In genomic region chr16:17511431-17511830, GRCm38 (mm10) we compare ENCODE assay signal across 21 mouse cellular contexts. TPM values are rescaled to one million over a fixed set of nuclear protein-coding genes. Genes with fewer than 3 reads are reported as not detected.
DNase-seq lines count a peak whose midpoint lies in the region; ATAC-seq and TF ChIP-seq lines count a peak whose summit lies in the region.
"Had no signal": no experiment of that assay in that cellular context is flagged by ENCODE, and none has a peak within 500 bp of the region (broad histone marks: within the 10 kb centered on the region; RNA-seq: fewer than 3 reads in every experiment).

No protein-coding gene starts in this region.

- TF ChIP-seq CTCF in cerebellum, adult 2 months (IDR thresholded peaks at IDR 0.05; ENCODE audit: borderline replicate concordance, insufficient read depth, low read depth, low read length): no peak
- TF ChIP-seq CTCF in kidney, postnatal 0 days (IDR thresholded peaks at IDR 0.05; ENCODE audit: low read depth): no peak
- no peak for TF ChIP-seq CTCF in lung, embryonic 14.5 days (IDR thresholded peaks at IDR 0.05; ENCODE audit: low read depth)

- DNase-seq in cerebellum, adult 2 months: peak in 1 of 2 experiments; percentile 38
- DNase-seq in embryonic facial prominence, embryonic 10.5 days (ENCODE audit: low spot score): no peak
- no peak for DNase-seq in kidney, postnatal 0 days (ENCODE audit: low spot score)
- DNase-seq in kidney, postnatal 25 days: no peak
- no peak for DNase-seq in lung, embryonic 14.5 days
- DNase-seq in lung, adult 18-20 months: no peak
- DNase-seq: adrenal gland, adult 8-10 months; adrenal gland, postnatal 36 days; B cell, adult 2 months; cerebellum, adult 18-20 months; gastrocnemius, postnatal 36 days; heart, adult 11 months; heart, postnatal 36 days had no signal

- peaks cover 56% of the 10 kb centered on the region for H3K36me3 ChIP-seq in embryonic facial prominence, embryonic 13.5 days
- peaks cover 58% of the 10 kb centered on the region for H3K36me3 ChIP-seq in embryonic facial prominence, embryonic 10.5 days (replicated peaks)
- peaks cover 41% of the 10 kb centered on the region for H3K36me3 ChIP-seq in kidney, postnatal 0 days (ENCODE audit: insufficient read depth, low read length)
- peaks cover 36% of the 10 kb centered on the region for H3K36me3 ChIP-seq in lung, embryonic 14.5 days (ENCODE audit: insufficient read depth)

- H3K9me3 ChIP-seq in embryonic facial prominence, embryonic 13.5 days: no peaks in the 10 kb centered on the region
- H3K9me3 ChIP-seq in embryonic facial prominence, embryonic 10.5 days: no peaks in the 10 kb centered on the region
- H3K9me3 ChIP-seq in kidney, postnatal 0 days (replicated peaks; ENCODE audit: low read length): no peaks in the 10 kb centered on the region
- no peaks in the 10 kb centered on the region for H3K9me3 ChIP-seq in lung, embryonic 14.5 days (ENCODE audit: low read depth, low read length)
- H3K9me3 ChIP-seq: forebrain, embryonic 15.5 days; G1E; heart, embryonic 13.5 days; hindbrain, embryonic 15.5 days had no signal

- H3K9ac ChIP-seq in embryonic facial prominence, embryonic 13.5 days: peak overlapping the region; percentile 37; the same call in 1 of the 2 replicates
- H3K9ac ChIP-seq in kidney, postnatal 0 days (ENCODE audit: low read depth, low read length): no peak overlapping the region
- 0 out of 2 replicates have a peak overlapping the region, but pooled peaks have one; percentile 9 for H3K9ac ChIP-seq in lung, embryonic 14.5 days
- H3K9ac ChIP-seq: forebrain, embryonic 15.5 days; heart, embryonic 13.5 days; hindbrain, embryonic 15.5 days had no signal

- H3K4me1 ChIP-seq in cerebellum, adult 2 months (ENCODE audit: control insufficient read depth, insufficient read depth, low read length): peaks cover 18% of the 10 kb centered on the region
- H3K4me1 ChIP-seq in embryonic facial prominence, embryonic 13.5 days: peaks cover 11% of the 10 kb centered on the region
- peaks cover 16% of the 10 kb centered on the region for H3K4me1 ChIP-seq in embryonic facial prominence, embryonic 10.5 days
- peaks cover 10% of the 10 kb centered on the region for H3K4me1 ChIP-seq in kidney, postnatal 0 days (replicated peaks; ENCODE audit: insufficient read depth, low read length)
- peaks cover 11% of the 10 kb centered on the region; the same call in 1 of the 2 replicates for H3K4me1 ChIP-seq in lung, embryonic 14.5 days (ENCODE audit: insufficient read depth)

- no peak for ATAC-seq in cerebellum, adult (ENCODE audit: insufficient number of reproducible peaks, low FRiP score, low TSS enrichment)
- ATAC-seq in embryonic facial prominence, embryonic 13.5 days (ENCODE audit: insufficient number of reproducible peaks, insufficient read depth, low FRiP score, low TSS enrichment, low read depth): no peak
- ATAC-seq in kidney, postnatal 0 days (replicated peaks; ENCODE audit: low FRiP score, low read depth): no peak
- ATAC-seq in lung, embryonic 14.5 days (ENCODE audit: insufficient read depth): no peak
- ATAC-seq: CD4-positive, CD25-positive, alpha-beta regulatory T cell, adult 4 months; forebrain, embryonic 15.5 days had no signal

- TF ChIP-seq POLR2A in cerebellum, adult 2 months (IDR thresholded peaks at IDR 0.05; ENCODE audit: borderline replicate concordance, insufficient read depth, low read length): no peak

- 0 out of 2 replicates have a peak overlapping the region, but pooled peaks have one; percentile 46 for H3K27ac ChIP-seq in cerebellum, adult 2 months (ENCODE audit: insufficient read depth, low read length)
- no peak overlapping the region for H3K27ac ChIP-seq in embryonic facial prominence, embryonic 13.5 days
- no peak overlapping the region for H3K27ac ChIP-seq in embryonic facial prominence, embryonic 10.5 days (replicated peaks)
- H3K27ac ChIP-seq in kidney, postnatal 0 days: peak overlapping the region; percentile 6; the same call in 1 of the 2 replicates
- H3K27ac ChIP-seq in lung, embryonic 14.5 days (ENCODE audit: low read depth): no peak overlapping the region
- H3K27ac ChIP-seq: forebrain, embryonic 15.5 days; heart, embryonic 13.5 days; hindbrain, embryonic 15.5 days had no signal

- WGBS in cerebellum, adult 2 months: 32% methylated on average over 4 of the region's 4 CpGs
- 91% methylated on average over 4 of the region's 4 CpGs for WGBS in embryonic facial prominence, embryonic 13.5 days
- 93% methylated on average over 4 of the region's 4 CpGs for WGBS in embryonic facial prominence, embryonic 10.5 days
- 86% methylated on average over 4 of the region's 4 CpGs for WGBS in kidney, postnatal 0 days
- 87% methylated on average over 4 of the region's 4 CpGs for WGBS in lung, embryonic 14.5 days

- H3K4me2 ChIP-seq in embryonic facial prominence, embryonic 13.5 days: no peak overlapping the region
- H3K4me2 ChIP-seq in kidney, postnatal 0 days (ENCODE audit: low read length): no peak overlapping the region
- H3K4me2 ChIP-seq in lung, embryonic 14.5 days: no peak overlapping the region
- H3K4me2 ChIP-seq: forebrain, embryonic 15.5 days; heart, embryonic 13.5 days; hindbrain, embryonic 15.5 days had no signal

- H3K27me3 ChIP-seq in cerebellum, adult 2 months (ENCODE audit: control insufficient read depth, insufficient read depth, low read length): no peaks in the 10 kb centered on the region
- no peaks in the 10 kb centered on the region for H3K27me3 ChIP-seq in embryonic facial prominence, embryonic 13.5 days
- H3K27me3 ChIP-seq in embryonic facial prominence, embryonic 10.5 days (replicated peaks; ENCODE audit: low read depth, poor library complexity, severe bottlenecking): no peaks in the 10 kb centered on the region
- H3K27me3 ChIP-seq in kidney, postnatal 0 days (ENCODE audit: insufficient read depth, low read length): no peaks in the 10 kb centered on the region
- no peaks in the 10 kb centered on the region for H3K27me3 ChIP-seq in lung, embryonic 14.5 days (ENCODE audit: insufficient read depth, low read length)
- H3K27me3 ChIP-seq: forebrain, embryonic 15.5 days; hindbrain, embryonic 15.5 days had no signal

- no peak overlapping the region for H3K4me3 ChIP-seq in cerebellum, adult 2 months (replicated peaks; ENCODE audit: insufficient read depth, low read depth, low read length)
- no peak overlapping the region for H3K4me3 ChIP-seq in embryonic facial prominence, embryonic 13.5 days
- H3K4me3 ChIP-seq in embryonic facial prominence, embryonic 10.5 days: no peak overlapping the region
- no peak overlapping the region for H3K4me3 ChIP-seq in kidney, postnatal 0 days (replicated peaks; ENCODE audit: low read depth, low read length)
- no peak overlapping the region for H3K4me3 ChIP-seq in lung, embryonic 14.5 days (ENCODE audit: low read depth, low read length)
- H3K4me3 ChIP-seq: forebrain, embryonic 15.5 days; heart, embryonic 13.5 days; hindbrain, embryonic 15.5 days had no signal

RNA-seq across cellular contexts. Expression of gene Lztr1, which starts 2.9 kb away (rescaled TPM):
- polyA plus RNA-seq in cerebellum, adult 2 months (2012; rRNA removed): 240 and 242 TPM in 2 replicates
- polyA plus RNA-seq in embryonic facial prominence, embryonic 13.5 days (2015; fragmentation: Nextera tagmentation; extraction: Ambion mirVana): 98.5 and 119 TPM in 2 replicates
- polyA plus RNA-seq in embryonic facial prominence, embryonic 10.5 days (2016; fragmentation: Nextera tagmentation; extraction: Ambion mirVana): 84.2 and 87.5 TPM in 2 replicates
- 65.7 and 73.4 TPM in 2 replicates for polyA plus RNA-seq in kidney, postnatal 0 days (2015; fragmentation: Nextera tagmentation; extraction: Ambion mirVana)
- polyA plus RNA-seq in lung, embryonic 14.5 days (2014; fragmentation: Nextera tagmentation; extraction: Ambion mirVana): 78.4 and 80.0 TPM in 2 replicates

RNA-seq across cellular contexts. Expression of gene Thap7, which starts 19.5 kb away (rescaled TPM):
- polyA plus RNA-seq in cerebellum, adult 2 months (2012; rRNA removed): 74.3 TPM in 2 replicates
- polyA plus RNA-seq in embryonic facial prominence, embryonic 13.5 days (2015; fragmentation: Nextera tagmentation; extraction: Ambion mirVana): 72.5 and 75.2 TPM in 2 replicates
- 49.4 and 52.2 TPM in 2 replicates for polyA plus RNA-seq in embryonic facial prominence, embryonic 10.5 days (2016; fragmentation: Nextera tagmentation; extraction: Ambion mirVana)
- polyA plus RNA-seq in kidney, postnatal 0 days (2015; fragmentation: Nextera tagmentation; extraction: Ambion mirVana): 58.6 and 62.8 TPM in 2 replicates
- polyA plus RNA-seq in lung, embryonic 14.5 days (2014; fragmentation: Nextera tagmentation; extraction: Ambion mirVana): 47.4 and 51.4 TPM in 2 replicates

RNA-seq across cellular contexts. Expression of gene Aifm3, which starts 22.0 kb away (rescaled TPM):
- polyA plus RNA-seq in cerebellum, adult 2 months (2012; rRNA removed): 472 and 503 TPM in 2 replicates
- polyA plus RNA-seq in embryonic facial prominence, embryonic 13.5 days (2015; fragmentation: Nextera tagmentation; extraction: Ambion mirVana): 1.1 and 2.0 TPM in 2 replicates
- 0.75 and 1.1 TPM in 2 replicates for polyA plus RNA-seq in embryonic facial prominence, embryonic 10.5 days (2016; fragmentation: Nextera tagmentation; extraction: Ambion mirVana)
- polyA plus RNA-seq in kidney, postnatal 0 days (2015; fragmentation: Nextera tagmentation; extraction: Ambion mirVana): 1.4 and 2.4 TPM in 2 replicates
- polyA plus RNA-seq in lung, embryonic 14.5 days (2014; fragmentation: Nextera tagmentation; extraction: Ambion mirVana): 1.3 and 1.5 TPM in 2 replicates
- polyA plus RNA-seq: G1E had no signal

RNA-seq across cellular contexts. Expression of gene Lrrc74b, which starts 49.6 kb away (rescaled TPM):
- 0.36 and 0.89 TPM in 2 replicates for polyA plus RNA-seq in cerebellum, adult 2 months (2012; rRNA removed)
- not detected in 2 replicates for polyA plus RNA-seq in embryonic facial prominence, embryonic 13.5 days (2015; fragmentation: Nextera tagmentation; extraction: Ambion mirVana)
- 0.10 TPM in 1 of 2 replicates, not detected in the other for polyA plus RNA-seq in embryonic facial prominence, embryonic 10.5 days (2016; fragmentation: Nextera tagmentation; extraction: Ambion mirVana)
- 0.20 and 0.26 TPM in 2 replicates for polyA plus RNA-seq in kidney, postnatal 0 days (2015; fragmentation: Nextera tagmentation; extraction: Ambion mirVana)
- 0.31 and 0.42 TPM in 2 replicates for polyA plus RNA-seq in lung, embryonic 14.5 days (2014; fragmentation: Nextera tagmentation; extraction: Ambion mirVana)
- polyA plus RNA-seq: CD4-positive, CD25-positive, alpha-beta regulatory T cell, adult 4 months; embryonic facial prominence, embryonic 11.5 days had no signal

RNA-seq across cellular contexts. Expression of gene P2rx6, which starts 50.3 kb away (rescaled TPM):
- polyA plus RNA-seq in cerebellum, adult 2 months (2012; rRNA removed): 4.8 and 6.5 TPM in 2 replicates
- polyA plus RNA-seq in embryonic facial prominence, embryonic 13.5 days (2015; fragmentation: Nextera tagmentation; extraction: Ambion mirVana): 0.08 and 0.32 TPM in 2 replicates
- 0.21 and 0.24 TPM in 2 replicates for polyA plus RNA-seq in embryonic facial prominence, embryonic 10.5 days (2016; fragmentation: Nextera tagmentation; extraction: Ambion mirVana)
- 0.62 and 0.74 TPM in 2 replicates for polyA plus RNA-seq in kidney, postnatal 0 days (2015; fragmentation: Nextera tagmentation; extraction: Ambion mirVana)
- 1.6 and 1.7 TPM in 2 replicates for polyA plus RNA-seq in lung, embryonic 14.5 days (2014; fragmentation: Nextera tagmentation; extraction: Ambion mirVana)
- polyA plus RNA-seq: CD4-positive, CD25-positive, alpha-beta regulatory T cell, adult 4 months; G1E had no signal

Comparison
In these comparisons a context has a peak if more than half of its experiments do, and no peak if none do; other contexts are left out.
1. H3K27ac ChIP-seq: peak in cerebellum, adult 2 months (single experiment) and kidney, postnatal 0 days (single experiment); none in embryonic facial prominence, embryonic 13.5 days (single experiment), embryonic facial prominence, embryonic 10.5 days (single experiment) and lung, embryonic 14.5 days (single experiment).
2. RNA of gene Aifm3, which starts 22.0 kb away (polyA plus RNA-seq): 472 to 503 TPM in cerebellum, adult 2 months; 1.4 to 2.4 TPM in kidney, postnatal 0 days, 1.3 to 1.5 TPM in lung, embryonic 14.5 days, 0.75 to 1.1 TPM in embryonic facial prominence, embryonic 10.5 days and 1.1 to 2.0 TPM in embryonic facial prominence, embryonic 13.5 days; every median in the first group is over 100 times any median in the second.